Mouse (Mus musculus): ENCODE results near the gene 1700057G04Rik. TPM values are rescaled to one million over a fixed set of nuclear protein-coding genes. Genes with fewer than 3 reads are reported as not detected.

Gene 1700057G04Rik
- not detected in 2 replicates for total RNA-seq (2017)

DNA sequence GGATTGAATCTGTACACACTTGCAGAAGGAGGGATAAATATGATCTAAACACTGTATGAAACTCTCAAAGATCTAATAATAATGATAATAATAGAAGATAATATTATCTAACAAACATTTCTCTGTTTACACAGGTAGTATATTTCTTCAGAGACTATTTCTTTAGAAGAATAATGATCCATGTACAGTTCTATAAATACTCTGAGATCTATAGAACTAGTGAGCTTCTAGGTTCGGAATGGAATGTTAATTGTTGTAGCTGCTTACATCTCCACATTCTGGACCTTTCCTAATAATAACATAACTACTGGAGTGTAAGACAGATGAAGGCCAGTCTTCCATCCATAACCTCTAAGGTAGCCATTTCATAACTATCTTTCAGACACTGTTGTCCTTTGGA, at the start of gene 1700057G04Rik:
TSS of gene 1700057G04Rik (plus strand) at position 301 of the 400 bp plus-strand sequence.
- no peak for ATAC-seq (replicated peaks; ENCODE audit: low read depth, poor library complexity, severe bottlenecking)

DNA sequence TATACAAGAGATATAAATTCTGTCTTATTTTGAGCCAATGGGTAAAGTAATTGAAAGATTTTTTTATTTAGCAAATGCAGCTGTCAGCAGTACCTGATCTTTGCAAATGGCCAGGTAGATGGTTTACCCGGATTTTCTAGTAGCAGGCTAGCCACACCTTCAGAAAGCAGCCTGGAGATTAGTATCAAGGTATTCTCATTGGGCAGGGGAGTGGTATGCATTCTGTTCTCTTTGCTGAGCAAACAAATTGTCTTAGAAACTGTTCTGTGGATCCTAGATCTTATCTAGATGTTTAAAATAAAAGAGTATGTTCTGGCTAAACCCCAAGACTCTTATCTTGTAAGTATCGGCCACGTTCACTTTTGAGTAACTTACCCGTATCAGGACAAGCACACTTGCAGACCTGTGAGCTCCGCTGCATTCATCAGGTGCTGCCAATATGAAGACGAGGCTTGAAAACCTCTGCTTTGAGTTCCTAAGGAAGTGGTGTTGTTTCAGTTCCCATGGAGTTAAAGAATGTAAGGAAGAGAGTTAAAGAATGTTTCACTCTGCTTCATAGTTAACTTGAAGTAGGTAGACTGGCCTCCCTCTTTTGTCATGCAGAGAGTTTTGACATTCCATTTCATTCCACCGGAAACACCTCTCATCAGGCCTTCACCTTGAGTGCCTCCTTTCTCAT, 48.6 kb upstream of the 1700057G04Rik start:
- no peak for ATAC-seq (replicated peaks; ENCODE audit: low read depth, poor library complexity, severe bottlenecking)

- peak; percentile 40 for ATAC-seq (replicated peaks; ENCODE audit: low read depth, poor library complexity, severe bottlenecking)
These were observed 43.5 kb upstream of the 1700057G04Rik start for GRCm38 (mm10) chr9:92265719-92266118.

DNA sequence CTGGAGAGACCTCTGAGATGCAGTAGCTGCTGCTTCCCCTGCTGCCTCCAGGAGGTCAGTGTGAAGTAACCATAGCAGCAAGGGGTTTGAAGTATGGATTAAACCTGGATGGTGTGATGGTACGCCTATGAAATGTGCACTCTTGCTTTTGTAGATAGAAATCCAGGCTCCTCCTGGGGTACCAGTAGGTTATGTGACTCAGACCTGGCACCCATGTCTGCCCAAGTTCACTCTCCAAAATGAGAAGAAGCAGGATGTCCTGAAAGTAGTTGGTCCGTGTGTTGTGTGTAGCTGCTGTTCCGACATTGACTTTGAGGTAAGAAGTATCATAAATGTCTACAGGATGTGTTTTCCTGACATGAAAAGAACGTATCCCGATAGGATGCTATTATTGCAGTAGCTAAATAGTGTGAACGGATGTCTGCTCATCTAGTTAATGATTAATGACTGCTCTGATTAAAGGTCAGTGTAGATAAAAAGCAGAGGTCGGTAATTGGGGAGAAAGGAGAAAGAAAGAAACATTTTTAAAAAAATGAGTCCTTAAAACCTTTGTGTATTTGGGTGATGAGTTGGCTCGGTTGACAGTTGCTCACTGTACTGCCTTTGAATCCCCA, 42.5 kb upstream of the 1700057G04Rik start:
- no peak for ATAC-seq (replicated peaks; ENCODE audit: low read depth, poor library complexity, severe bottlenecking)

GRCm38 (mm10) chr9:92267732-92268131, 41.4 kb upstream of the 1700057G04Rik start:
- no peak for ATAC-seq (replicated peaks; ENCODE audit: low read depth, poor library complexity, severe bottlenecking)

GRCm38 (mm10) chr9:92269829-92270404, 39.3 kb upstream of the 1700057G04Rik start:
- ATAC-seq (replicated peaks; ENCODE audit: low read depth, poor library complexity, severe bottlenecking): peak; percentile 53

DNA sequence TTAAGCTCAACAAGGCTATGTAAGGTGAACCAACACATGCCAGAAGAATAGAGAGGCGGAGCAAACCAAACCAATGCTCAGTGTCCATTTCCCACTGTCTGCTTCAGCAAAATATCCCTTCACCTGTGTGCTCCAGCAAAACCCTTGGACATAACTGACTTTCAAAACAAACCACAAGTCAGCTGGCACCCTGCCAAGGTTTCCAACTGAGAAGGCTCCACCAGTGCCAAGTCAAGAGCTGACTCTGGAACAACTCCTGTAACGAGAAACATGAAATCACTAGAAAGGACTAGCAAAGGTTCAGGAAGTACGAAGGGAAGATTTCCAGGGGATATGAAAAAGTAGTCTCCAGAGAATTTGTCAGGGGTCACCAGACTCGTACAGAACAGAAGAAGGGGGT, 38.2 kb upstream of the 1700057G04Rik start:
- no peak for ATAC-seq (replicated peaks; ENCODE audit: low read depth, poor library complexity, severe bottlenecking)

DNA sequence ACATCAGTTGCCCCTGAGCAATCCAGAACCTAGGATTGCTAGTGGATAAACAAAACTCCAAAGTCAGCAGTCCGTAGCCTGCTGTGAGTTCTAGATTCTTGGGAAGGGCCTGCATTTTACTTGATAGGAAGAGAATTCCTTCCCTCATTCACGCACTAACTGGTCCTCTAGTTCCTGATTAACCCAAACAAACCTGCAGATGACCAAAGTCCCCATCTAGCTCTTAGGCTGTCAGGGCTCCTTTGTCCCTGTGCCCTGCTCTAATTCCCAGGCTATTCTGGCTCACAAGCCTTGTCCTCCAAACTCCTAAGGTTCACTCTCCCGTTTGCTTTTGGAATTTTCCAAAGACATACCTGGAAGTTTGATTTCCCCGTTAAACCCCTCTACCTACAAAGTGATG, 36.5 kb upstream of the 1700057G04Rik start:
- ATAC-seq (replicated peaks; ENCODE audit: low read depth, poor library complexity, severe bottlenecking): no peak

GRCm38 (mm10) chr9:92273271-92273670, 35.9 kb upstream of the 1700057G04Rik start:
- no peak for ATAC-seq (replicated peaks; ENCODE audit: low read depth, poor library complexity, severe bottlenecking)

- ATAC-seq (replicated peaks; ENCODE audit: low read depth, poor library complexity, severe bottlenecking): peak; percentile 88
These were observed 35.0 kb upstream of the 1700057G04Rik start for GRCm38 (mm10) chr9:92273956-92274762.

DNA sequence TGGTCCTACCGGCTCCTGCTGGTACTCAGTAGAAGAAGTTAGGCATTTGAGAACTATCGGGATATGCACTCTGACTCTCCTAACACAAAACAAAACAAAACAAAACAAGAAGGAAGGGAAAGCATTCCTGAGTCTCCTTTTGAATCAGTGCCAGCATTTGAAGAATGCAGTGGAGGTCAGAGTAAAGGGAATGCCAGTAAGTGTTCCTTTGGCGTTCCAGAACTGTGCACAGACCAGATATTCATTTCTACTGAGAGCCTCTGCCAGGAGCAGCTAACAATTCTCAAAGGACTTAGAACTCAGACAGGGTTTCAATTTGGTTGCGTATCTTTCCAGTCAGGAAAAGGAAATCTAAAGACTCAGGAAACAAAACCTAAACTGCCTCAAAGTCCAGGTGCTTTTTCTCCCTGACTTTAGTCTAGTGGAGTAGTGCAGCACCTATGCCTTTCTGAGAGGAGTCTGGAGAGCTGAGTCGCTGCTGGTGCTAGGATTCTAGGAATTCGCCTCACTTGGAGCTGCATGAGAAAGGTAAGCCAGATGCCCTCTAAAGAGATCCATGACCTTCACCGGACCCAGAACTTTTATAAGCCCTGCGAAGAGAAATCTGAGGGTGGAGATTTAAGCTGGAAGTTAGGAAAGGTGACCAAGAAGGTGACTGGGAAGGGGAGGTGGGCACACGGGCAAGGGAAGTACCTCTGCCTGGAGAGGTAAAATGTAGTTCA, 33.5 kb upstream of the 1700057G04Rik start, which contains the start of gene Plscr2:
TSS of gene Plscr2 (plus strand) at position 117 of the 722 bp plus-strand sequence.
- no peak for ATAC-seq (replicated peaks; ENCODE audit: low read depth, poor library complexity, severe bottlenecking)

- ATAC-seq (replicated peaks; ENCODE audit: low read depth, poor library complexity, severe bottlenecking): no peak; the same call in 1 of the 2 replicates
These were observed 32.8 kb upstream of the 1700057G04Rik start for GRCm38 (mm10) chr9:92276360-92276759.

DNA sequence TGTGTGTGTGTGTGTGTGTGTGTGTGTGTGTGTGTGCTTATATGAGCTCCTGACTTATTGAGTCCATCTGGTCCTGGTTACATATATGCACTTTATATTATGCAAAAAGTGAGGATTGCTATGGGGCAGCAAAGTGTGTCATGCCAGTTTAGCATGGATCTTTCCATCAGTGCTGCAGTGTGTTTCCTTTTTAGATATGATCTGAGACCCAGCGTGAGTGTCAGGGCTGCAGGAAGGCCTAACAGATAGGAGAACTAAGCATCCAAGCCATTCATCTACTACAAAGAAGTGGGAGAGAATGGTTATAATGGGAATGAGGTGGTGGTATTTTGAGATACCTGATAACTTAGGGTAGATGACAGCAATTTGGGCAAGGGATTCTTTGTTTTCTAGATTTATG, 29.1 kb upstream of the 1700057G04Rik start:
- peak; percentile 45 for ATAC-seq (replicated peaks; ENCODE audit: low read depth, poor library complexity, severe bottlenecking)

DNA sequence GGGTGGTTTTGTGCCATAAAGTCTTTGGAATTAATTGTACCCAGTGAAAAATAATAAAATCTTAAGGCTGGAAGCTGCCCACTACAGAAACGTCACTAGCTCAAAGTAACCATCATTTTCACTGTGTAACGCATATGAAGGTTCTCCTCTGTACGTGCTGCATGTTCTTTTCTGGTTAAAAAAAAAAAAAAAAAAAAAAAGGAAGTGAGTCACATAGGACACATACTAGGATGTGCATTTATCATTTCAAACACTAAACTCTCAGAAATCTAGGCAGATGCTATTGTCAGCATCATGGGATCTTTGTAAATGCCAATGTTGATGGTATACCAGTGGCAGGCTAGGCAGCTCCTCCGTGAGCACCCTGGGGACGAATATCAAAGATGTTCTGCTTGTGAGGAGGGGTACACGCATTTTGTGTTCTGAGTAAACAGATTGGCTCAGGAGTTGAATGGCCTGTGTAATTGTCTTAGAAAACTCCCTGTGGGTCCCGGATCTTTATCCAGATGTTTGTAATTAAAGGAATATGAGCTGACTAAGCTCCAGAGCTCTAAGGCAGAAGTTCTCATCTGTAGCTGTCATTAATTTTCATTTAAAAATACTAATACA, 26.5 kb upstream of the 1700057G04Rik start:
- peak; percentile 52 for ATAC-seq (replicated peaks; ENCODE audit: low read depth, poor library complexity, severe bottlenecking)

- peak; percentile 98 for ATAC-seq (replicated peaks; ENCODE audit: low read depth, poor library complexity, severe bottlenecking)
These were observed 19.5 kb upstream of the 1700057G04Rik start for GRCm38 (mm10) chr9:92289675-92290074.

DNA sequence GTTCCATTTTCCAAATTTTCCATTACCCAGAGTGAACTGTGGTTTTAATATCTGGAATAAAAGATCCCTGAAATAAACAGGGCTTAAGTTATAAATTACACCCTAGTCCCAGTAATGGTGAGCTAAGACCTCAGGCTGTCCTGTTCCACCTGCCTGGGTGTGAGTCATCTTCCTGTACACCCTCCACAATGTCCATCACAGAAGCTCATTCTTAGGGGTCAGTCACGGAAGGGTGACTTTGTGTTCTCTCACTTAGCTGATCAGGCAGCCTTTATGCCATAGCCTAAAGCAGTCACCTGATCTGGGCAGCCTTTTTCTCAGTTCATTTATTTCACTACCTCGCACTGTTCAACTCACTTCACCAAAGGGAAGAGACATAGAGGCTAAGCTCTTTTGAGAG, 17.0 kb upstream of the 1700057G04Rik start:
- ATAC-seq (replicated peaks; ENCODE audit: low read depth, poor library complexity, severe bottlenecking): no peak

GRCm38 (mm10) chr9:92292922-92293321, 16.3 kb upstream of the 1700057G04Rik start:
- ATAC-seq (replicated peaks; ENCODE audit: low read depth, poor library complexity, severe bottlenecking): no peak

- ATAC-seq (replicated peaks; ENCODE audit: low read depth, poor library complexity, severe bottlenecking): no peak
These were observed 15.3 kb upstream of the 1700057G04Rik start for GRCm38 (mm10) chr9:92293560-92294548.
